Mouse (Mus musculus) adrenal gland, adult (tissue): ENCODE measurements at regions not wholly inside any gene's neighbourhood (a gene's known extent, or its start where the extent isn't known, plus 50 kb on each side); places are given as distances from the start of the nearest gene placed in this dataset.
"Not testable (repeated sequence)": the region's sequence is repeated elsewhere in the genome, so short reads cannot be mapped to it uniquely, and the experiment has no call there.

ENCODE experiments used
- DNase-seq, 2 experiments: peaks; one replicate each; pipeline ENCODE4 v3.0.0; 2022 to 2023; ENCODE audit warnings: low spot score in 1 of 2; ENCODE audit not compliant: inconsistent age in 2 of 2

DNA sequence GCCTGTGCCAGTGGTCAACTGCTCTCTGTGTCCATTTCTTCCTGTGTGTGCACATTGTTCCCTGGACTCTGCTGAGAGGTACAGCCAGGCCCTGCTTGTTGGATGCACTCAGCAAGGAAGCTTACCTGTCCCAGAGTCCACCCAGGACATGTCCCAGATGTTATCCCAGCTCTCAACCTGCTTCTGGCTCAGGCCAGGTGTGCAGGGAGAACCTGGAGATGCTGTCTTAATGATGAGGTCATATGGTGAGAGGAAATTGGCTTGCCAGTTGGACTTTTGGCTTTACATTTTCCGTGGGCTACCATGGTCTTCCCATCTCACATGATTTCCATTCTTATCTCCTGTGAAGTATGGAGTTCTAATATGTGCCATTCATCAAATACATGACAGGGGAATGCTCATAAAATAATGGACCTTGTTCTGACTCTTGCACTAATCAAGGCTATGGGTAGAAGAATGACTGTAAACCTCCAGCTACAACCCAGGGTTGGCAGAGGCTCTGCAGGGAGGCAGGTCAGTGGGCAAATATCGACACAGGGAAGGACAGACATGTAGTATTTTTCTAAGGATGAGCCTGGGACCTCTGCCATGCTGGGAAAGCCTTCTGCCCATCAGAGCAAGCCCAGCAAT is 289.9 kb upstream of the 3110018I06Rik start:
- DNase-seq: no peak

DNA sequence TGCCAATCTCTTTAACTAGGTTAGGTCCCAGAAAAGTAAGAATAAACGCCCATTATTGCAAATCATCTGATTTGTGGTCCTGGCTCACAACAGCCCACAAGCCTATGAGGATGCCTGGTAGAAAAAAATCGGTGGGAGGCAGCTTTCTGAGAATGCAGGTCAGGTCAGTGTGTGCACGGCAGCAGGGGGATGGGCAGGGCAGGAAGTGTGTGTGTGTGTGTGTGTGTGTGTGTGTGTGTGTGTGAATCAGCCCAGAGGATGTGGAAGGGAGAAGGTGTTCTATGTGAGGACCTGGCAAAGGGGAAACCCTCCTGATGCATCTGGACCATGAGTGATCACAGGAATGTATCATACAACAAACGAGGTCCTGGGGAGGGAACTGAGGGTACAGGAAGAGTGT is 287.5 kb upstream of the 3110018I06Rik start:
- DNase-seq: no peak

DNA sequence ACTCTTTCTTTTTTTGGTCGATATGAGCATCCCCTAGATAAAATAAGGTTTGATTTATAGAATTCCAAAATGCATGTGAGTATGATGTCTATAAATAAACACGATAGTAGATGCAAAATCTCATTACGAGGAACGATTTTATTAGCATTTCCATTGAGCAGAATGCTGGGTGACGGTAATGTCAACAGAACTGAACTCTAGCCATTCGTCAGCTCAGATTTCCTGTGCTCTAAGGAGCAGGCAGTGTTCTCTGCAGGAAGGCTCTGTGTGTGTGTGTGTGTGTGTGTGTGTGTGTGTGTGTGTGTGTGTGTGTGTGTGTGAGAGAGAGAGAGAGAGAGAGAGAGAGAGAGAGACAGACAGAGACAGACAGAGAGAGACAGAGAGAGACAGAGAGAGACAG is 279.6 kb upstream of the 3110018I06Rik start:
- DNase-seq: not testable (repeated sequence)

DNA sequence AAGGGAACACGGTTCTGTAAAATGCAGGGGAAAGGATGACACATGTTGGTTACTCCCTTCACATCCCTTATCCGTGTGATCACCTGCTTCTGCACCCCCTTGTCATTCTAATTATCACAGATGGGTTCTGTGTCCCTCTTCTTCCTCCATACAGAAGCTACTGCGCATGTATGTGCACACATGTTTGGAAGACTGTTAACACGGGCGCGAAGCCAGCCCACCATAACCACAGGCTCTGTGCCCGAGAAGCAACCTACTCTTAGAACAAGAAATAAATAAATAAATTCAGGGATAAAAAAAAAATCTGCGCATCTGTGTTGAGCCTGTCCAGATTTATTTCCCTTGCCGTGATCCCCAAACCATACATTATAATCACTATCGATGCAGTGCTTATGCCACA is 275.6 kb upstream of the 3110018I06Rik start:
- DNase-seq: no peak

DNA sequence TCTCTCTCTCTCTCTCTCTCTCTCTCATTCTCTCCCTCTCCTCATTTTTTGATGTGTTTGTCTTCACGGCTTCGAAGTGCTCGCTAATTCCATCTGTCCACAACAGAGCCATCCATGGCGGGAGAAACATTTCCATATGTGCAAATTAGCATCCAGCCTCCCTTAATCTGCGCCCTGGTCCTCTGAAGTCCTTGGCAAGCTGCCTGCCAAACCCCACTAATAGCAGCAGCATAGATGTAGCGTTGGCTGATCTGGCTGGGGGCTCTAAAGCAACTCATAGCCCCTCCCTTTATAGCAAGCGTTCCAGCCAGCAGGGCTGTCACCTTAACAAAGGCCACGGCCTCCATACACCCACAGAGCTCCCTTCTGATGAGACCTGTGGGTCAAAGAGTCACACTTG is 272.3 kb upstream of the 3110018I06Rik start:
- no peak for DNase-seq

DNA sequence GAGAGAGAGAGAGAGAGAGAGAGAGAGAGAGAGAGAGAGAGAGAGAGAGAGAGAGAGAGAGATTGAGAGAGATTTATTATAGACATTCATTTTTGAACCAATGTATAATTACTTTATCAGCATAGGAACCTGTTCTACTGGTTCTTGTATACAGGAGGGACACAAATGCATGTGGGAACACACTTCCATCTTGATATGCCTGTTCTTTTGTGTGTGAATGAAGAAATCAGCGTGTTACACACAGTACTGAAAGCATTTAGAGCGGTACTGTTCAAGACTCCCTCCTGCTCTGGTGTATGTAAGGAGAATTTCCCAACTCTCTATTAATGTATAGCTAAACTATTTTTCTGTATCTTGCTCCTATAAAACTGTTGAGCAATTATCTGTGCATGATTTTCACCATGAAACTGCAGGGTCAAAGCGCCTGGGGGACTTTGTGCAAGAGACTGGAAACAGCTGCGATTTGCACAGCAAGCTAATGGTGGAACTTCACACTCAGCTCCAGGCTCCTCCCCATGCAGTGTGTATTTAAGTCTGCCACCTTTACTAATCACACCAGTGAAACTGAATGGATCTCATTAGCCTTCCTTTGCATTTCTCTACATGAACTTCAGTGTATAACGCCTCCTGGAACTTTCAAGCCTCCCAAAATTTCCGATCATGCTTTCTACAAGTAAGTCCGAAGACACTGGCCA is 267.0 kb upstream of the 3110018I06Rik start:
- DNase-seq: no peak

DNA sequence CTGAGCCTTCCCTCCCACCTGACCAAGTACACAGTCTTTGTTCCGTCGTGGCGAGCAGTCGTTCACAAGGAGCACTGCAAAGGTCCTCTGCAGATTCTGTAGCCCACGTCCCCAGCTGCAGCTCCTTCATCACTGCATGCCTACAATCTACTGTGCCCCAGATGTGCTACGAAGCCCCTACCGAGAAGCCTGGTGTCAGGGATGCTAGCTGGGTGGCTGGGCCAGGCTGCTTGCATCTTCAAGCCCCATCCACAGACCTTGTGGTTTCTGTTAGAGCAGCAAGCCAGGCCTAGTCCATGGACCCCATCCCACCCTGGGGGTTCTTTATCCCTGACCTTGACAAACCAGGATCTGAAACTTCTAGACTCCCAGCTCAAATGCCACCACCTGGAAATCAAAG is 266.3 kb upstream of the 3110018I06Rik start:
- no peak for DNase-seq

DNA sequence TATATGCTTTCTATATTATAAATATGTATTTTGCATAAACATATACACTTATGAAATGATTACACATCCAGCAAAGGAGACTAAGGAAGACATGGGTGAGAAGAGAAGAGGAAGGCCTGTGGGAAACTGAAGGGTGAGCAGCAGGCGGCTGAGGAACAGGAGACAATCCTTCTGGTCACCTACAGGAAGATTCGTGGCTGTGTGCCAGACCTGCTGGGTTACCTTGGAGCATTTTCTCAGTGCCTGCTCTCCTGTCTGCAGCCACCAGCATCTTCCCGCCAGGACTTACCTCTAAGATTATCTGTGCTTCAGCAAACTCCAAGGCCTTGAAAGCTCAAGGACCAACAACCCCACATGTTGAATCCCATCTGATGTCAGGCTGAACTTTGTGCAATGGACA is 258.3 kb upstream of the 3110018I06Rik start:
- DNase-seq: no peak

DNA sequence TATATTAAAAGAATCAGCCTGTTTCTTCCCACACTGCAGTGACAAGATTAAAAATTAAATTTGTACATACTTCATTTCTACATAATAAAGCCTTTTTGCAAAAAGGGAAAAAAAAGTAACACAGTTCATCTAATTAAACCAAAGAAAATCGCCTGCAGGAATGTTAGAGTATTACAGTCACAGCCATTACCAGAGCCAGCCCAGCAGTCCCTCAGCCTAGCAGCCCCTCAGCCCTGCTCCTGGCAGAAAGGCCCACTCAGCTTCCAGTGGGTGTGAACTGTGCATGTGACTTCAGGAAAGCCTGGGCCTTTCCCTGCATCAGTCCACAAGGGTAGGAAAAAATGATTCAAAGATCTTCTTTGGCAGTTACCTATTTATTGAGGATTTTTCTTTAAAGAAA is 256.8 kb upstream of the 3110018I06Rik start:
- no peak for DNase-seq

DNA sequence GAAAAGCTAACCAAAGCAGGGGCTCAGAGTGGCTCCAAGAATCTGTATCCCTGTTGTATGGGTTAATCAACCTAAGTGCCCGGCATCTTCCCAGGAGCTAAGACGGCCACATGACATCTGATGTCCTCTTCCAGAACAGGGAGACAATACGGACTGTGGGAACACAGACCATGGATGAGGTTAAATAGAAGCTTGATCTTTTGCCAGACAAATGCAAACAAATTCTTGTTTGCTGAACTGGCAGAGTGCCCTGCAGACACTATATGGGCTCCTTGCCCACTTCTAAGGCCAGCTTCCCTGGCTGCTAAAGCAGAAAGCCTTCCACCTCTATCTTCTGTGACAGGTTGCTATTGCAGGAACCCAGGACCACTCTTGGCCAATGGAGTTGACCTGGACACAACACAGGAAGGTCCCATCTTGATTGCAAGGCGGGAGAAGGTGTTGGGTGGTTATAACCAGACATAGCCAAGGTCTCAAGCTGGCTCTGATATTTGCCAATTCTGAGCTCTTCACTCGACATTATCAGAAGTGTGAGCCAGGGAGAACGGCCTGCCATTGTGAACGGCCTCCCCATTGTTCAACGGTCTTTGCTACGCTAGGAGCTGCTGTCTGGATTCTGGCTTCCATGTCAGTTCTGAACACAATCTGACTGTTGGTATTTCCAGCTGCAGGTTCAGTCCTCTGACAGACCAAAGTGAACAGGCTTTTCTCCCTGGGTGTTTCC is 237.5 kb upstream of the 3110018I06Rik start:
- no peak for DNase-seq

DNA sequence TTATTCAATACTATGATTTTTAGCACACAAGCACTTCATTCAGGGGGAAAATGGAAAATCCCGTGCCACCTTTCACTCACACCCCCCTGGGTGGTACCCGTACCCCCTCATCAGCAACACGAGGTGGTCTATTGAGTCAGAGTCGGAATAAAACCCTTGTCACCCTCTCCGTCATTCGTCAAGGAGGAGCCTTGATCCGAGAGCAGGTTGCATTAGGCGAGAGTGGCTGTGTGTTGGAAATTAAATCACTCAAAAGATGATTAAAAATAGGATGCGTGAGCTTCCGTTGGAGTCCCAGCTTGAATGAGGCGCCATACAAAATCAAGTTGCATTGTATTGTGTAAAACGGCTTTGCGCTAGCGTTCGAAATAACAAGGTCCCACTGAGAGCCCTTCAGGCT is 236.5 kb upstream of the 3110018I06Rik start:
- no peak for DNase-seq

DNA sequence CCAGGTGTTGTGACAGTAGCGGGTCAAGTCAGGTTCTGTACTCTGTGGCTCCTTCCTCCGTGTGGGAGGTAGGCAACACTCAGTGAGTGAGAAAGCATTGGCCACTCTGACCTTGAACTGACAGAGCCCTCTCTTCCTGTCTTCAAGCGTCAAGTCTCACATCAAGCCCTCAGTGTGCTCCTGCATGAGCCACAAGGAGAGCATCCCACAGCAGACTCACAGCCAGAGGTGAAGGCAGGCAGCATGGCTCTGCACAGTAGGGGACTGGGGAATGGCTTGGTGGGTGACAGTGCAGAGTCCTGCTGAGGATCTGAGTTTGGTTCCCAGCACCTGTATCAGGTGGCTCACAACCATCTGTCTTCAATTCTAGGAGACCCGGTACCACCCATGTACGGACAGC is 226.4 kb upstream of the 3110018I06Rik start:
- no peak for DNase-seq

DNA sequence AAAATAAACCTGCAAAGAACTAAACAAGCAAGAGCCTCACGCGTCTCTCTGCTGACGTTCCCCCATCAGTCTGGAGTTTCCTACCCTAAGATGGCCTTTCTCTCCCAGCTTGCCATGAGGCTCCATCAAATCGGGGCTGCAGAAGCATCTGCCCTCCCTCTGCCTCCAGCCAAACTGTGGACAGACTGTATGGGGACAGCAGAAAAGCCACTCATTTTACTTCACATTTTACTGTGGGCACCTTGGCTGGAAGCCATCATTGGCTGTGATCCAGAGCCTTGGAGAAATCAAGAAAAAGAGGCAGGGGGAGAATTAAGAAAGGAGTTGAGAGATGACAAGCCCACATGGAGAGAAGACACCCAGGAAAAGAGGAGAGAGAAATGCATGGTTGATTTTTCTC is 225.9 kb upstream of the 3110018I06Rik start:
- DNase-seq: no peak

DNA sequence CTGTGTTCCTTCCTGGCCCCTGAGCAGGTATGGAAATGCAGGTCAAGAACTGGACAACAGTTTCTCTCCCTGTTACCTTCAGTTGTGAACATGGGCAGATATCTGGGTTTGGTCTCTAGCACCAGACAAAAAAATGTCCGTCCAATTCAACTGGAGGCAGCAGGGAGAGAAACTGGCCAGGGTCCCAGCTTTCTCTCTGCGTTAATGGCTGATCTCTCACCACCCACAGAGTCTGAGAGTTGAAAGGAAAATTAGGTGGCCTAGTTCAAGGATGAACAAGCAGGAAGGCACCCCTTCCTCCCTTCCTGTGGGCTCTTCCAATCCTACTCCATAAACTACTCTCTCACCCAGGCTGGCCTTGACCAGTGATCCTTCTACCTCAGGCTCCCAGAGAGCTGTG is 221.7 kb upstream of the 3110018I06Rik start:
- DNase-seq: no peak

DNA sequence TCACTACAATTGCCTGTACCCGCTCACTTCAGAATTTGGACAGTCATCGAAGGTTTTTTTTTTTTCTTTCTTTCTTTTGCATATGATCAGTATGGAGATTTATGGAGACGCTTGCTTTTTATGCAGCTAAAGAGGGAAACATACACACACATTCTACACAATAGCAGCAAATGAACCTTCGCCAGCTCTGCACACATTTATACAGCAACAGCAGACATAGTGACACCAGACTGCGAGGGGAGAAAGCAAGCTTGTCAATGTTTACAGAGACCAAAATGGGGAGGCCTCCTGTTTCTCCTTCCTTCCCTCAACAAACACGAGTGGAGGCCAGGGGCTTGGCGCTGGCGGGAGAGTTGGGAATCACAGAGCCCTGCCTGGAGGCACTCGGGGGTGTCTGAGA is 202.8 kb upstream of the 3110018I06Rik start:
- no peak for DNase-seq

DNA sequence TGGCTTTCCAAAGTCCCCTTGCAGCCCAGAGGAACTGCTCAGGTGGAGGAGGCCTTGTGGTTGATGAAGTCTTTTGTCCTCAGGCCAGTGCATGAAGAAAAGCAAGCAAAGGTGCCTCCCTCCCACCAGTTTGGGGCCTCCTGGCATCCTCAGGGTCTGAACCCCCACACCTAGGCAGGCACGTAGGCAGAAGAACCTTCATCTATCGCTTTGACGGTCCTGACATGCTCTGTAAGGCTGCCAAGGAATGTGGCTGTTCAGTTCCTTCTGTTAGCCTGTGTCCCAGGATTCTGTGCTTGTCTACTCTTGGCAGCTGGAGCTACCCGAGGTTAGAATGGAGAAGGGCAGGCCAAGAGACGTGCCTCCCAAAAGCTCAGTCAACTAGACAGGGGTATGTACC is 197.1 kb upstream of the 3110018I06Rik start:
- DNase-seq: no peak

DNA sequence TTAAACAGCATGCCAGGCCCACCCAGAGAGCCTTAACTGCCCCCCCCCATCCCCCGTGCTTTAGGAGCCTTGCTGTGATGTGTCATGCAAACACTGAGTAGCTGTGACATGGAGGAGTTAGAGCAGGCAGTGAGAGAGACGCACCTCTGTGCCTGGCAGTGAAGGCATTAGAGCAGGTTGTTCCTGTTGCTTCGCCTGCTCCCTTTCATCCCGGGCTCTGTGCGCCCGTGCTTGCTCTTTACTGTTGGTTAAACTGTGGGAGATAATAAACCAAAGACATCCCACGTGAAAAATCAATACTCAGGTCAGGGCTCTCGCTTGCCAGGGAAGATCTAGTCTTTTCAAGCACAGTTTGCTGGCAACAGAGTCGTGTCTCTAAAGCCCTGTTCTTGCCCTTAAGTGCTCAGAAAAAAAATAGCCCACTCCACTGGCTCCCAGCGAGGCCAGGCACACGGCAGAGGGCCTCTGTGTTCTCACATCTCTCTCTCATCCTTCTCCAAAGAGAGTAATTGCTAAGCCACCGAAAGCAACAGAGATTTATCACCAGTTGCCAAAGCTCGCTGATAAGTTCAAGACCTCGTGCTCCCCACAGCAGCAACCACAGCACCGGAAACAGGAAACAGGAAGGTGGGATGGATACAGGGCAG is 181.2 kb upstream of the 3110018I06Rik start:
- no peak for DNase-seq

DNA sequence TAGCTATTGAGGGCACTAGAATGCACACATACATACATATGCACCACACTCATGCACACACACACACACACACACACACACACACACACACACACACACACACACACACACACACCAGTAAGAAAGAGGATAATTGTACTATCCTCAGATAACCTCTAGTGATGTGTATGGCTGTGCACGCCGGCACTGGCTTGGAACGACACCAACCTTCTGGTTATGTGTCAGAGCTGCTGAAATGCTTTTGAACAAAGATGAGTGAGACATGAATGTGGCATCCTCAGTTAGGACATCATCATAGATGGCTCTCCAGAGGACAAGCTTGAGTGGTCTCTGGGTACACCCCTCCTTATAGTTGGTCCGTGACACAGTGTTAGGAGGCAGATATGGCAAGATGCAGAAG is 173.0 kb upstream of the 3110018I06Rik start:
- no peak for DNase-seq

DNA sequence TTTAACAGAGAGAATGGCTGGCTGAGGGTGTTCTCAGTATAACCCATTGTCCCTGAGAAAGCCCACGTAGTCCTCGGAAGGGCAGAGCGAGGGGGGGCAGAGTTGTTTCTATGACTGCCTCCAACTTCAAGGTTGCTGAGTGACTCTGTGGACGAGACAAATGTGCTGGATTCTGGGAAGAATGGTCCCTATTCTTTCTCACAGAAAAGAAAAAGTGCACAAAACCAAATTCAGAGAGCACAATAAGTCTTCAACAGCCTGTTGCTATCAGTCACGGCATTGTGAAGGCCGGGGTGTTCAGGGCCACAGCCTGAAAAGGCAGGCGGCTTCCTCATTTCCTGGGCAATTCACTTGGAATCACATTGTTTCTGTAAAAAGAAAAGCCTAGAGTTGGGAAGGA is 165.6 kb upstream of the 3110018I06Rik start:
- peak; percentile 8 to 37 for DNase-seq

DNA sequence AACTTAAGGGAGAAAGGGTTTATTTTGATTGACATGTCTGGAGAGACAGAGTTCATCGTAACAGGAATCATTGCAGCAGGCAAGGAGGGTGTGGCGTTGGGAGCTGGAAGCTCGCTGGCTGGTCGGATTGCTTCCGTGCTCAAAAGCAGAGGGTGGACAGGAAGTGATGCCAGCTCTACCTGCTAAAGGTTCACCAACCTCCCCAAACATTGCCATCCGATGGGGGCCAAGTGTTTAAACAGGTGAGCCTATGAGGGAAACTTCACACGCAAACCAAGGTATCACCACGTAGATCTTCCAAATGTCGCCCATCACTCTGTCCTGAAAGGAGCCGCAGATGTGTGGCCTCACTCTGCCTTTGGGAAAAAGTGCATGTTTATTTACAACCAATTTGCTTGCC is 162.3 kb upstream of the 3110018I06Rik start:
- DNase-seq: no peak

DNA sequence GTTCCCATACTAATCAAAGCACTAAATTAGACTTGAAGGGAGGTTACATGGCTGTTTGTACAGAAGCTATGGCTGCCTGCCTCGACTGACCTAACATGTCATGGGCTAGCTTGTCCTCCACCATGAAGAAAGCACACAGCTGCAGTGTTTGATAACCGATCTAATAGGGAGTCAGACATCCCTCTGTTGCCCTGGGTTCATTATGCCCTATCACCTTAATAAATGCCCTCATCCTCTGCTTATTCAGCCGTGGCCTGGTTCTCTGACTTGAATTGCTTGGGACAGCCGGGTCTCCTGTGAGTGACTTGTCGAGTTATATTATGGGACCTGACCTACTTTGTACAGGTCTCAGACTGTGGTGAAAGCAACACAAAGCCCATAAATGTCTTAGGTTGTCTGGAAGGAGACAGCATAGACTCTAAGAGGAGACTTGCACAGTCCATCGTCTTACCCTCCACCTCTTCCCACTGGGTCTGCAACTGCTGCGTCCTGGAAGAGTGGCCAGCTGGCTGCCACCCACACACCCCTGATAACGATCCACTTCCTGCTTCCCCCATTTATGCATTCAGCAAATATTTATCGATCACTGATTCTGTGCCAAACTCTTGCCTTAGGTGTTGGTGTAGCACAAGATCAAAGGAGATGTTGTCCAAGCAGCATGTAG is 161.2 kb upstream of the 3110018I06Rik start:
- DNase-seq: no peak
